Mouse (Mus musculus): ENCODE data around the gene Cep170b.

Gene Cep170b

GRCm38 (mm10) chr12:112702374-112703320, 17.6 kb upstream of the Cep170b start:
- no peak for DNase-seq (ENCODE audit: low spot score)

GRCm38 (mm10) chr12:112706704-112707572, 13.3 kb upstream of the Cep170b start:
- DNase-seq (ENCODE audit: low spot score), result peak; percentile 93

GRCm38 (mm10) chr12:112707573-112707869, 12.7 kb upstream of the Cep170b start:
- no peak for DNase-seq (ENCODE audit: low spot score)

- peak; percentile 34 for DNase-seq (ENCODE audit: low spot score)
Measured at GRCm38 (mm10) chr12:112713984-112714383, 6.3 kb upstream of the Cep170b start.

- DNase-seq (ENCODE audit: low spot score), result peak; percentile 46
Measured at GRCm38 (mm10) chr12:112717140-112717539, 3.1 kb upstream of the Cep170b start.

GRCm38 (mm10) chr12:112718995-112719394, 1.3 kb upstream of the Cep170b start:
- DNase-seq (ENCODE audit: low spot score), result no peak

- no peak for DNase-seq (ENCODE audit: low spot score)
Measured at GRCm38 (mm10) chr12:112720890-112721423, 702 bp downstream of the Cep170b start.

- peak; percentile 48 for DNase-seq (ENCODE audit: low spot score)
Measured at GRCm38 (mm10) chr12:112721424-112722239, 1.4 kb downstream of the Cep170b start.

GRCm38 (mm10) chr12:112722240-112723027, 2.2 kb downstream of the Cep170b start:
- peak; percentile 46 for DNase-seq (ENCODE audit: low spot score)

- DNase-seq (ENCODE audit: low spot score), result no peak
Measured at GRCm38 (mm10) chr12:112723028-112723330, 2.7 kb downstream of the Cep170b start.

- no peak for DNase-seq (ENCODE audit: low spot score)
Measured at GRCm38 (mm10) chr12:112723445-112723844, 3.2 kb downstream of the Cep170b start.

GRCm38 (mm10) chr12:112724077-112724805, 4.0 kb downstream of the Cep170b start:
- DNase-seq (ENCODE audit: low spot score), result peak; percentile 65

GRCm38 (mm10) chr12:112727801-112728200, 7.5 kb downstream of the Cep170b start:
- DNase-seq (ENCODE audit: low spot score), result no peak

- no peak for DNase-seq (ENCODE audit: low spot score)
Measured at GRCm38 (mm10) chr12:112730808-112731207, 10.6 kb downstream of the Cep170b start.

- DNase-seq (ENCODE audit: low spot score), result no peak
Measured at GRCm38 (mm10) chr12:112732591-112732990, 12.3 kb downstream of the Cep170b start.

- DNase-seq (ENCODE audit: low spot score), result no peak
Measured at GRCm38 (mm10) chr12:112734108-112734820, 14.0 kb downstream of the Cep170b start.

GRCm38 (mm10) chr12:112734881-112735655, 14.8 kb downstream of the Cep170b start:
- DNase-seq (ENCODE audit: low spot score), result no peak

- DNase-seq (ENCODE audit: low spot score), result no peak
Measured at GRCm38 (mm10) chr12:112735896-112736635, 15.8 kb downstream of the Cep170b start.
